Mouse (Mus musculus): ENCODE data around the gene Ebf1. TPM values are rescaled to one million over a fixed set of nuclear protein-coding genes. Genes with fewer than 3 reads are reported as not detected.

The Ebf1 gene
- polyA plus RNA-seq, 1 experiment: 2.7 TPM

DNA sequence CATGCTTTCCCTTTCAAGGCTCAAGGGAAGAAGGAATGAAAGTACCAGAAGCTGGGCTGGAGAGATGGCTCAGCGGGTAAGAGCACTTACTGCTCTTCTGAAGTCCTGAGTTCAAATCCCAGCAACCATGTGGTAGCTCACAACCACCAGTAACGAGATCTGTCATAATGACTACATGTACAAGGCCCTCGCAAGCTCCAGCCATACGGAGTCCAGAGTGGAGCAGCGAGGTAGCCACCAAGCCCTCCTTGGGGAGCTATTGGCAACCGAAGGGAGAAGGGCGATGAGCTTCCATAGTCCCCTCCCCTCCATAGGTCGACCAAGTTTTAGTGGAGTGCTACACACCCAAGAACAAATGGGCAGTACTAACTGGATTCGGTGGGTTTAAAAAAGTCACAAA is 78.3 kb downstream of the Ebf1 start:
- Histone ChIP-seq H3K27me3 (ENCODE audit: control insufficient read depth, insufficient read depth, insufficient read length) (no peaks in the 10 kb centered on the region), H3K36me3 (ENCODE audit: control insufficient read depth, insufficient read depth) (no peaks in the 10 kb centered on the region), H3K4me3 (no peak overlapping the region), H3K79me2 (ENCODE audit: control insufficient read depth, insufficient read depth) (no peaks in the 10 kb centered on the region), H3K4me2 (ENCODE audit: low read depth) (no peak overlapping the region), H3ac (ENCODE audit: control insufficient read depth, insufficient read length) (no peak overlapping the region)
- TF ChIP-seq TCF3 (IDR thresholded peaks at IDR 0.05; ENCODE audit: insufficient read length, low read depth) (no peak), POLR2A (IDR thresholded peaks at IDR 0.05; ENCODE audit: insufficient read length, low read depth) (no peak), TCF12 (IDR thresholded peaks at IDR 0.05; ENCODE audit: insufficient read depth, poor library complexity, severe bottlenecking) (no peak), REST (IDR thresholded peaks at IDR 0.05; ENCODE audit: insufficient read depth, insufficient read length) (no peak), USF1 (IDR thresholded peaks at IDR 0.05; ENCODE audit: low read depth) (no peak), SRF (IDR thresholded peaks at IDR 0.05; ENCODE audit: control insufficient read depth, insufficient read length, low read depth) (no peak), MAX (IDR thresholded peaks at IDR 0.05; ENCODE audit: low read depth) (no peak), MYOG (IDR thresholded peaks at IDR 0.05; ENCODE audit: control insufficient read depth in 1 of 3, insufficient read depth in 1 of 3, insufficient read length in 2 of 3, low read depth in 2 of 3) (no peak), E2F4 (IDR thresholded peaks at IDR 0.05; ENCODE audit: insufficient read depth) (no peak), CEBPB (IDR thresholded peaks at IDR 0.05; ENCODE audit: insufficient read depth, poor library complexity, severe bottlenecking) (no peak), MYOD1 (IDR thresholded peaks at IDR 0.05; ENCODE audit: control insufficient read depth in 1 of 3, insufficient read length in 2 of 3, low read depth in 2 of 3) (no peak), POLR2AphosphoS2 (IDR thresholded peaks at IDR 0.05; ENCODE audit: insufficient read length, low read depth) (no peak)

DNA sequence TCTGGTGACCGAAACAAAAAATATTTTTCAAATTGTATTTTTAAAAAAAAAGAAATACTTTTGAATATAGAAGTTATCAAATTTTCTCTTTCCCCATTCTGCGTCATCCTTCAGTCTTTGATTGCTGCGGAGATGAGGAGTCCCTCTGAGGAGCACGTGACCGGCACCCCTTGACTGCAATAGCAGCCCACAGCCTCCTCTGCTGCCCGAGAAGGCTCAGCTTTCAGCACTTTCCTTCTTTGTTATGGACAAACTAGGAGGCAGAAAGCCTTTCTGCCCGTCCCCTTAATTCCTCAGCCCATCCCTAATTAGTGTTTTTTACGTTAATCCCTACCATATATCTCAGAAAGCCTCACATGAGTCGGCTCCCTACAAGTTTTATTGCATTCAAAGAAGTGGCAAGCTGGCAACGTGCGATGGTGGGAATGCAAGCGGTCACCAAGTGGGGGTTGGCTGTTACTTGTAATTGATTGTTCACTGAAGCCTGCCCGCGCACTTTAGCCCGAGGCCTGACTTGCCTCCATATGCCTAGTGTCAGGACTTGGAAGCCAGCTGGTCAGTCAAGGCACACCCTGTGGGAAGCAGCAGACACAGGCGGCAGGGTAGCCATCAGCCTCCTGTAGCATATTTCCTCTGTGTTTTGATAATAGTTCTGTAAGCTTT is 79.6 kb downstream of the Ebf1 start:
- Histone ChIP-seq H3K79me2 (ENCODE audit: control insufficient read depth, insufficient read depth) (no peaks in the 10 kb centered on the region), H3K27me3 (ENCODE audit: control insufficient read depth, insufficient read depth, insufficient read length) (no peaks in the 10 kb centered on the region), H3K4me2 (ENCODE audit: low read depth) (no peak overlapping the region), H3K4me3 (no peak overlapping the region), H3K36me3 (ENCODE audit: control insufficient read depth, insufficient read depth) (no peaks in the 10 kb centered on the region), H3ac (ENCODE audit: control insufficient read depth, insufficient read length) (no peak overlapping the region)
- TF ChIP-seq USF1 (IDR thresholded peaks at IDR 0.05; ENCODE audit: low read depth): no peak
- TF ChIP-seq TCF12 (IDR thresholded peaks at IDR 0.05; ENCODE audit: insufficient read depth, poor library complexity, severe bottlenecking): no peak
- TF ChIP-seq POLR2AphosphoS2 (IDR thresholded peaks at IDR 0.05; ENCODE audit: insufficient read length, low read depth): no peak
- no peak for TF ChIP-seq REST (IDR thresholded peaks at IDR 0.05; ENCODE audit: insufficient read depth, insufficient read length)
- no peak for TF ChIP-seq CEBPB (IDR thresholded peaks at IDR 0.05; ENCODE audit: insufficient read depth, poor library complexity, severe bottlenecking)
- TF ChIP-seq MAX (IDR thresholded peaks at IDR 0.05; ENCODE audit: low read depth): no peak
- TF ChIP-seq POLR2A (IDR thresholded peaks at IDR 0.05; ENCODE audit: insufficient read length, low read depth): no peak
- no peak for TF ChIP-seq TCF3 (IDR thresholded peaks at IDR 0.05; ENCODE audit: insufficient read length, low read depth)
- TF ChIP-seq MYOD1 (IDR thresholded peaks at IDR 0.05; ENCODE audit: control insufficient read depth in 1 of 3, insufficient read length in 2 of 3, low read depth in 2 of 3): no peak
- no peak for TF ChIP-seq SRF (IDR thresholded peaks at IDR 0.05; ENCODE audit: control insufficient read depth, insufficient read length, low read depth)
- TF ChIP-seq E2F4 (IDR thresholded peaks at IDR 0.05; ENCODE audit: insufficient read depth): no peak
- TF ChIP-seq MYOG (IDR thresholded peaks at IDR 0.05; ENCODE audit: control insufficient read depth in 1 of 3, insufficient read depth in 1 of 3, insufficient read length in 2 of 3, low read depth in 2 of 3): no peak

DNA sequence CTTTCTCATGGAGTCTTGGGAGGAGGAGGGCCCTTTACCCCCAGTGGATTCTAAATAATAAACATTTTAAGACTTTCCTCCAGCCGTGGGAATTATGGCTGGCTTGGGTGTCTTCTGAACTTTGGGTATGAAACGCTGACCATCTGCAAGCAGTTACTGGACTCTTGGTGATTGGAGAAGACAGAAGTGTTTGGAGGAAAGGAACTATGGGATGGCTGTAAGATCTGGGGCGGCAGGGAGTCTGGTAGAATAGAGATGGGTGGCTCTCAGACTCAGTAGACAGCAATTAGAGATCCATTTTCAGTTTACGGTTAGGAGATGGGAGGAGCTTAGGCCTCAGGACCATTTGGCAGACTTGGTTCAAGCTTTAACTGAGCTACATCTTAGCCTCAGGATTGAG is 83.1 kb downstream of the Ebf1 start:
- Histone ChIP-seq H3K79me2 (ENCODE audit: control insufficient read depth, insufficient read depth) (no peaks in the 10 kb centered on the region), H3K36me3 (ENCODE audit: control insufficient read depth, insufficient read depth) (no peaks in the 10 kb centered on the region), H3K27me3 (ENCODE audit: control insufficient read depth, insufficient read depth, insufficient read length) (no peaks in the 10 kb centered on the region), H3K4me3 (no peak overlapping the region), H3ac (ENCODE audit: control insufficient read depth, insufficient read length) (no peak overlapping the region), H3K4me2 (ENCODE audit: low read depth) (no peak overlapping the region)
- no peak for TF ChIP-seq POLR2A (IDR thresholded peaks at IDR 0.05; ENCODE audit: insufficient read length, low read depth)
- no peak for TF ChIP-seq MYOD1 (IDR thresholded peaks at IDR 0.05; ENCODE audit: control insufficient read depth in 1 of 3, insufficient read length in 2 of 3, low read depth in 2 of 3)
- no peak for TF ChIP-seq REST (IDR thresholded peaks at IDR 0.05; ENCODE audit: insufficient read depth, insufficient read length)
- TF ChIP-seq POLR2AphosphoS2 (IDR thresholded peaks at IDR 0.05; ENCODE audit: insufficient read length, low read depth): no peak
- TF ChIP-seq MAX (IDR thresholded peaks at IDR 0.05; ENCODE audit: low read depth): no peak
- no peak for TF ChIP-seq TCF3 (IDR thresholded peaks at IDR 0.05; ENCODE audit: insufficient read length, low read depth)
- no peak for TF ChIP-seq TCF12 (IDR thresholded peaks at IDR 0.05; ENCODE audit: insufficient read depth, poor library complexity, severe bottlenecking)
- TF ChIP-seq SRF (IDR thresholded peaks at IDR 0.05; ENCODE audit: control insufficient read depth, insufficient read length, low read depth): no peak
- TF ChIP-seq USF1 (IDR thresholded peaks at IDR 0.05; ENCODE audit: low read depth): no peak
- TF ChIP-seq CEBPB (IDR thresholded peaks at IDR 0.05; ENCODE audit: insufficient read depth, poor library complexity, severe bottlenecking): no peak
- no peak for TF ChIP-seq E2F4 (IDR thresholded peaks at IDR 0.05; ENCODE audit: insufficient read depth)
- TF ChIP-seq MYOG (IDR thresholded peaks at IDR 0.05; ENCODE audit: control insufficient read depth in 1 of 3, insufficient read depth in 1 of 3, insufficient read length in 2 of 3, low read depth in 2 of 3): no peak

DNA sequence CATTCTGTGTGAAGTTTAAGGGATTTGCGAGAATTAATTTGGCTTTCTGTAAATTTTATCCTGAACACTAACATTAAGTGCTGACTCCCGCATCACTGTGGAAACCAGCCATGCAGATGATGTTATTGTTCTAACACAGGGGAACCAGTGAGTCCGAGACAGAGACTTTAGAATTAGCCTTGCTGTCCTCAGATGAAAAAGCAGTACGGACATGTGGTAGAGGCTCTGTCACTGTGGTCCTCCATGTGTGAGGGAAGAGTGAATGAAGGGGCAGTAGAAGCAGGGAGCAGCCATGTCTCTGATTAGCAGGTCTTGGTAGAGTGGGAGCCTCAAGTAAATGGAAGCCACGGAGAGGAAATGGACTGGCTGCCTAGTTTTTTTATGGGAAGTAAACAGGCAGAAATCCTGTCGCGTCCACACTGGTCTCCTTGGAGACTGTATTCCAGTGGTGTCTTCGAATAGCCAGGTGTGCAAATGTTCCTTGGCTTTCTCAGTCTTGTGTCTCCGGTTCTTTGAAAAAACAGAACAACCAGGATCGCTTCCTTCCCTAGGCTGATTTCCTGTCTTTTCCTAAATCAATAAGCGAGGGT is 84.2 kb downstream of the Ebf1 start:
- no peak overlapping the region for H3K4me3 ChIP-seq
- H3ac ChIP-seq (ENCODE audit: control insufficient read depth, insufficient read length): no peak overlapping the region
- no peaks in the 10 kb centered on the region for H3K27me3 ChIP-seq (ENCODE audit: control insufficient read depth, insufficient read depth, insufficient read length)
- no peaks in the 10 kb centered on the region for H3K79me2 ChIP-seq (ENCODE audit: control insufficient read depth, insufficient read depth)
- TF ChIP-seq REST (IDR thresholded peaks at IDR 0.05; ENCODE audit: insufficient read depth, insufficient read length): no peak
- TF ChIP-seq USF1 (IDR thresholded peaks at IDR 0.05; ENCODE audit: low read depth): no peak
- no peak for TF ChIP-seq SRF (IDR thresholded peaks at IDR 0.05; ENCODE audit: control insufficient read depth, insufficient read length, low read depth)
- TF ChIP-seq MYOD1 (IDR thresholded peaks at IDR 0.05; ENCODE audit: control insufficient read depth in 1 of 3, insufficient read length in 2 of 3, low read depth in 2 of 3): no peak
- TF ChIP-seq POLR2AphosphoS2 (IDR thresholded peaks at IDR 0.05; ENCODE audit: insufficient read length, low read depth): no peak
- no peak for TF ChIP-seq POLR2A (IDR thresholded peaks at IDR 0.05; ENCODE audit: insufficient read length, low read depth)
- no peak for TF ChIP-seq E2F4 (IDR thresholded peaks at IDR 0.05; ENCODE audit: insufficient read depth)
- TF ChIP-seq MAX (IDR thresholded peaks at IDR 0.05; ENCODE audit: low read depth): no peak
- no peak for TF ChIP-seq TCF12 (IDR thresholded peaks at IDR 0.05; ENCODE audit: insufficient read depth, poor library complexity, severe bottlenecking)
- TF ChIP-seq CEBPB (IDR thresholded peaks at IDR 0.05; ENCODE audit: insufficient read depth, poor library complexity, severe bottlenecking): no peak
- TF ChIP-seq TCF3 (IDR thresholded peaks at IDR 0.05; ENCODE audit: insufficient read length, low read depth): no peak
- no peak for TF ChIP-seq MYOG (IDR thresholded peaks at IDR 0.05; ENCODE audit: control insufficient read depth in 1 of 3, insufficient read depth in 1 of 3, insufficient read length in 2 of 3, low read depth in 2 of 3)
- no peaks in the 10 kb centered on the region for H3K36me3 ChIP-seq (ENCODE audit: control insufficient read depth, insufficient read depth)
- H3K4me2 ChIP-seq (ENCODE audit: low read depth): no peak overlapping the region

Data from myocyte (in vitro differentiated cells).